Mouse (Mus musculus) ES-Bruce4 (cell line): ENCODE data around the gene Col4a2.

Source experiments
- CTCF ChIP-seq: IDR thresholded peaks from one replicate; pipeline ENCODE4 v1.8.1; 2011; ENCODE audit warnings: low read depth, low read length
- EP300 ChIP-seq: IDR thresholded peaks from 2 replicates; pipeline ENCODE4 v1.6.1; 2011; ENCODE audit warnings: low read depth, low read length; ENCODE audit not compliant: insufficient read depth
- POLR2A ChIP-seq: IDR thresholded peaks from one replicate; pipeline ENCODE4 v1.8.1; 2011; ENCODE audit warnings: low read length; ENCODE audit not compliant: insufficient read depth

DNA sequence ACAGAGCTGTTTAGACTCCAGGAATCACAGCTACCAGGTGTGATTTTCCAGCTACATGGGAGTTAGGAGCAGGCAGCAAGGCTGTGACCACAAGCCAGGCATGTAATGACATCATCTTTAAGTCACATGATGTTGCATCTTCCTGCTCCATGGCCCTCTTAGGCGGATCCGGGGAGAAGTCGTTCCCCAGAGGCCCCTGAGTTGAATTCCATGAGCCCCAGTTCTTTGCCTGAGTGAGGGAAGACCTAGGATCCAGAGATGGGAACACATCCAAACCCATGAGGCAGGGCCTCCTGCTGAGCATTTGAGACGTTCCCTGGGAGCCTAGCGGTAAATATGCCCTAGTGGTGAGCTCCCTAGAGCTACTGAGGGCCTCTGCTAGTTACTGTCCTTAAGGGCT is 99.8 kb downstream of the Col4a2 start:
- TF ChIP-seq CTCF (no peak), POLR2A (no peak), EP300 (no peak)
